Mouse (Mus musculus) left cerebral cortex, adult 9 months (tissue): Measurements from ENCODE around the gene Cenpj.

Source experiments
- DNase-seq, 2 experiments: peaks; one replicate each; pipeline ENCODE4 v3.0.0; 2022; ENCODE audit warnings: low spot score in 2 of 2

Gene Cenpj

GRCm38 (mm10) chr14:56575416-56575815 is at the start of gene Cenpj, which contains the start of gene Parp4:
Gene Cenpj (minus strand): TSS chr14:56575425.
Gene Parp4 (plus strand): TSS chr14:56575619.
- peak in 1 of 2 experiments; percentile 57 for DNase-seq

GRCm38 (mm10) chr14:56620425-56620824 is 45.2 kb upstream of the Cenpj start:
- DNase-seq = no peak

DNA sequence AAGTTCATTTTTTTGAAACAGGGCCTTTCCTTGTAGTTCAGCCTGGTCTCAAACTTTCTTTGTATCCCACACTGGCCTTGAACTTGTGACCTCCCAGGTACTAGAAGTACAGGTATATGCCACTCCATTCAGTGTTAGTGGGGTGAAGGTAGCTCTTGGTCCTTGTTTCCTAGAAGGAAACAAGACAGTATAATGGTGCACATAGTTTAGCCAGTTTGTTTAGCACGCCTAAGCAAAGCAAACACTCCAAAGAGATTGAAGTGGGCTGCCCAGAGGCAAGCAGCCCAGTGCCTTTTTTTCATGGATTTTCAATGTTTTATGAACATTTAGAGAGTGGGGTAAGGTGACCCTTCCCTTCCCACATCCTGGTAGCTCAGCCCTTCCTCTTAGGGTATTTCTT is 42.2 kb upstream of the Cenpj start:
- no peak for DNase-seq

DNA sequence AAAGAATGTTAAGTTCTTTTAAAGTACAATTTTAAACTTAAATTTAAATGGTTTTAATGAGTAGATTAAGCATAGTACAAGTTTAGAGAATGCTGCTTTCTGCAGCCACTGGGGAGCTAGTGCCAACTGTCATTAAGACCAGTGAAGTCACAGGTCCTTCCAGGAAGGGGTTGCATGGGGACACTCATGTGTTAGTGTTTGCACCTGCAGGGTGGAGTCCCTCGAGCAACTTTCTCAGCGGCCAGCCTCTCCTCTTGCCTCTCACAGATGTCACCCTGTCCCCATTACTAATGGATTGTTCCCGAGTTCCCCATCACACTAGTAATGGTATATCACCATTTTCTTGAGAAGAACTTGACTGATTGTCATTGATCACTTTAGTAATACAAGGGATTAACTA is 38.0 kb upstream of the Cenpj start:
- no peak for DNase-seq

DNA sequence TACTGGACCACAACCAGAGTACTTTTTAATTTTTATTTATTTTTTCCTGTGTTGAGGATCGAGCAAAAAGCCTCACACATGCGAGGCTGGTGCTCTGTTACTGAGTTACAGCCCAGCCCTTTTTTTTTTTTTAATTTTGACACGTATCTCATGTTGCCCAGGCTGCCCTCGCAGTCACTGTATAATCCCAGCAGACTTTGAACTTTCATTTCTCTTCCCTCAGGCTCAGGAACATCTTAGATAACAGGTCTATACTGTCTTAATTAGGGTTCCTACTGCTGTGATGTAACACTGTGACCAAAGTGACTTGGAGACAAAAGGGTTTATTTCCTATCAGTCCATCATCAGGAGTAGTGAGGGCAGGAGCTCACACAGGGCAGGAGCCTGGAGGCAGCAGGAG is 29.9 kb upstream of the Cenpj start:
- no peak for DNase-seq

- no peak for DNase-seq
Measured at GRCm38 (mm10) chr14:56604438-56604837, 29.2 kb upstream of the Cenpj start.

DNA sequence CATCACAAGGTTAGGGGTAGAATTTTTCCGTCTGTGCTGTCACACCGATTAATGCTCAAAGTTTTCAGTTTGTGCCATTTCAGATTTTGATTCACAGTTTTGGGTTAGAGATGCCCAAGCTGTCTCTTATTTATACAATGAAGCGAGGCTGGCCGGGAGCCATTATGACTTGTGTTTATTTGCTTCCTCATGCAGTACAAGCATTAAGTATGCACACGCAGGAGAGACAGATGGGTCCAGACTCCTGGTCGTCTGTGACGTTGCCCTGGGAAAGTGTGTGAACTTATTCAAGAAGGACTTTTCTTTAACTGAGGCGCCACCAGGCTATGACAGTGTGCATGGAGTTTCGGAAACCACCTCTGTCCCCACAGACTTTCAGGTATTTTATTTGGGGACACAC is 26.8 kb upstream of the Cenpj start:
- no peak for DNase-seq

DNA sequence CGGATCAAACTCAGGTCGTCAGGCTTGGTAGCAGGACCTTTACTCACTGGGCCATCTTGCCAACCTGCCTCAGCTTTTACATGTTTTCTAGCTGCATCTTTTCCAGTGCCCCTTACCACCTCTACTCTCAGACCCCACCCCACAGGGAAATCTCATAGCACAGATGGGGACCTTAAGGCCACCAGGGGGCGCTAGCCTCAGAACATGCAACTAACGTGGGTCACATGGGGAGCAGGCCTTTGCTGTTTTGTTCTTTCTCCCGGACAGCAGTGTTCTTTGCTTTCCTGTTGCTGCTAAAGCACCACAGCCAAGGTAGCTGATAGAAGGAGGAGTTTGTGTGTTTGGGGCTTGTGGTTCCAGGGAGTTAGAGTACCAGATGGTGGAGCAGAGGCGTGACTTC is 23.5 kb upstream of the Cenpj start:
- no peak for DNase-seq

- DNase-seq = no peak
Measured at GRCm38 (mm10) chr14:56594811-56595210, 19.6 kb upstream of the Cenpj start.

DNA sequence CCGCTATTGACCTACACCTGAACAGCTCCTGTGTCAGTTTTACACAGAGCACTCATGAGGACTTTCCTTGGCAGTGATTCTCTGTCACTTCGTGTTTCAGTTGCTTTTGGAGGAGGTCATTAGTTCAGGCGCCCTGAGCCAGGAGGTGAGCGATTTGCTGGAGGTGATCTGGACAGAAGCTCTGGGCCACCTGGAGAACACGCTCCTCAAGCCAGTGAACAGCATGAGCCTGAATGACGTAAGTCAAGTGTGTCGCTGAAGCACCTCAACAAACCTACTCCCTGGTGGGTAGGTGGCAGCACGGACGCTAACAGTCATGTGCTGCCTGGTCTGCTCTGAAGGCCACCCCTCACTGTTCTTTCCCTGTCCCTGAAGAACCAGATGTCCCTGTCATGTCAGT is 17.0 kb upstream of the Cenpj start:
- no peak for DNase-seq

- no peak for DNase-seq
Measured at GRCm38 (mm10) chr14:56582294-56582693, 7.1 kb upstream of the Cenpj start.

DNA sequence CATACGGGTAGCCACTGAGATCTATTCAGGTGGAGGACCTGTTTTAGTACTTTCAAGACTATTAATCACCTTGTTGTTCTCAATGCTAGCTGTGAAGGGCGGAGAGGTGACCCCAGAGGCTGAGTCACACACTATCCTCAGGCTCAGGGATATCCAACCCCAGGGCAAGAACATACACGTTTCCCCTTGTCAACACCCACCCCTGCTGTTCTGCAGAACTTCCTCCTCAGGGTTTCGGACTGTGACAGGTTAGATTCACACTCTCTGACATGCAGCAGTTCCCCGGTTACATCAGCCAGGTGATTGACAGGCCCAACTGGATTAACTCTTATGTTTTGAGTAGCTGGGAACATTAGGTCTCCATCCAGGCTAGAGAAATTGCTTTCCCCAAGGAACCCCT is 5.9 kb upstream of the Cenpj start:
- no peak for DNase-seq

GRCm38 (mm10) chr14:56579011-56579410 is 3.8 kb upstream of the Cenpj start:
- DNase-seq = no peak

- DNase-seq = no peak
Measured at GRCm38 (mm10) chr14:56575969-56576901, 1.0 kb upstream of the Cenpj start.

DNA sequence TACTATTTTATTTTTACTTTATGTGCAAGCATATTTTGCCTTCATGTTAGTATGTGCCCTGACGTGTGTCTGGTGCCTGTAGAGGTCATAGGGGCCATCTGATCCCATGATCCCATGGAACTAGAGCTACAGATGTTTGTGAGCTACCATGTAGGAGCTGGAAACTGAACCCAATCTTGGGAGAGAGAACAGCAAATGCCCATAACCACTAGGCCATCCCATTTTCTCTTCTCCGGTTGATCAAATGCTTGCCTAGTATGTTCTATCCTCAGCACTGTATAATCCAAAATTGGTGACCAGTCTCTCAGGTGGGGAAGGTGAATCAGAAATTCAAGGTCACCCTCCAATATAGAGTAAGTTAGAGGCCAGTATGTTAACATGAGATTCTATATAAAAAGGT is 2.7 kb downstream of the Cenpj start:
- no peak for DNase-seq

DNA sequence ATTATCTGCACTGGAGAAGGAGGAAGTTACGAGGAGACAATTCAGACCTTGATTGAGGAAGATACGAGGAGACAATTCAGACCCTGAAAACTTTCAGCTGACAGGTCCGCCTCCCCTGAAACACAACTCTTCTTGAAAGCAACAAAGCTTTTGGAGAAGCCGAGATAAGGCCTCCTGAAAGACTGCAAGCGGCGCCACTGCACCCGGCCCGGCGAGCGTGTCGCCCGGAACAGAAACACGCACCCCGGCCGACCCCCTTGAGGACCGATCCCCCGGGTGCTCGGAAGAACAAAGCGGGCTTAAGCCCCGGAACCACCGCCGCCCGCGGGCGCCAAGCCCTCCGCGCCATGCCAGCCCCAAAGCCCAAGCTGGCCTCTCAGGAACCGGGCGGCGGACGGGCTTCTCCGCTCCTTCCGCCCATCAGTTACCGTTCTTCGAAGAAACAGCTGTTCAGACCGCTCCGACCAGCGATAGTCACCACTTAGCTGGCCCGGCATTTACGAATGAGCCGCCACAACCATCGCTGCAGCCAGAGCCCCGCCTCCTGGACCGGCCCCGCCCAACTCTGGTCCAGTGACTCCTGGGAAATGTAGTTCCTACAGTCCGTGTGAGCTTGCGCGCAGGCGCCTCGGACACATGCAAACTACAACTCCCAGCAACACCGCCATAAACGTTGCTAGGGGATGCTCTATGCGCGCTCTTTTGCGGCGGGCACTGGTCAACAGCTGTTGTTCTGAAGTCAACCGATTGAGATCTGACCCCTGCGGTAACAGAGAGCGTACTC is 3.7 kb downstream of the Cenpj start:
- DNase-seq = peak; percentile 88 to 96

GRCm38 (mm10) chr14:56569041-56569440 is 6.2 kb downstream of the Cenpj start:
- no peak for DNase-seq

DNA sequence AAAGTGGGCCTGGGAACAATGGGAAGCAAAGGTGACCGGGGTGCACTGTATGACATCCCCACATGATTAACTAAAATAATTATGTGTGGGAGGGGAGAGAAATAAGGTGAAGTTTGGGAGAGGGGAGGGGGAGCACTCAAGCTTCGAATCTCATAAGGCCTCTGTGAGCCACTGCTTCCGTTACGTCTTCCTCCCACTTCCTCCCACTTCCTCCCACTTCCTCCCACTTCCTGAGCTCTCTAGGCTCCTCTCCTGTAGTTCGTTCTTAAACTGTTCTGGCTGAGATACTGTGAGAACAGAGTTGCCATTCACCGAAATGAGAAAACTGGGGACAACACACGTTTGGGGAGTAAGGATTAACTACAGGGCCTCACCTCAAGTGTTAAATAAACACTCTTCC is 7.7 kb downstream of the Cenpj start:
- no peak for DNase-seq

- DNase-seq = no peak
Measured at GRCm38 (mm10) chr14:56559134-56559533, 16.1 kb downstream of the Cenpj start.

GRCm38 (mm10) chr14:56554716-56555115 is 20.5 kb downstream of the Cenpj start:
- DNase-seq = no peak

DNA sequence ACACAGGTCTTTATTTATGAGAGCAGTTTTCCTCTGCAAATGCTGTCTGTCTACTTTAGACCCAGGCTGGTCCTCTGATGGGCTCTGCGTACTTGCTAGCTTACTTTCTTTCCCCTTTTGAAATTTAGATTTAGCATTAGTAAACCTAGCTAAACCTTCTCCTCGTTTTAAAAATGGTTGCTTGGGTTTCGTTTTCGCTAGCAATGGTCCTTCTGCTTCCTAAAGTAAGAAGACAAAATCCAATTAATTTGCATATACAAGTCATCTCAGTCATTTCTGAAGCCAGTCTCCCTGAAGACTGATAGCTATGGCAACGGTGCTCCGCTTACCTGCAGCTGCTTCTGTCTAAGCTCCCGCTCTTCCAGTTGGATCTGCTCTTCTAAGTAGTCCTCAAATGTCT is 21.9 kb downstream of the Cenpj start:
- DNase-seq = no peak

GRCm38 (mm10) chr14:56552924-56553323 is 22.3 kb downstream of the Cenpj start:
- no peak for DNase-seq

DNA sequence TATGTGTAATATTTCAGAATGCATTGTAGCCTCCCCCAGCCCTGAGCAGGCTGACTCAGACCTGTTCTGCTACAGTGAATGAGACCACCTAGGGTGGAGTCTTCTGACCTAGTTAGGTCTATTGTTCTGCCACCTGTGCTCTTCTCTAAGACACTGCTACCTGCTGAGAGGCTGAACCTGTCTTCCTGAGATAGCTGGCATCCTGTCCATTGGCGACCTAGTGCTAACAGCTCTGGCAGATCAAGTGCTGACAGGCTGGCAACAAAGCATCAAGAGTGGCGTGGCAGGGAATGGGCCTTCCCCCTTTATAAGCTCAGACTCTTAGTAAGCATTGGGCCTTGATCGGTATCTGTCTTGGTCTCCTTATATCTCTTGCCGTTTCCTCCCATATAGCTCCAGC is 24.3 kb downstream of the Cenpj start:
- DNase-seq = no peak
